Mouse (Mus musculus): ENCODE data around the gene Rec114.
A peak's percentile ranks its signal among the peaks of the same experiment; 100 is the strongest.

- TF ChIP-seq CTCF (IDR thresholded peaks at IDR 0.05 in 2 of 3, conservative IDR thresholded peaks at IDR 0.05 in 1 of 3; ENCODE audit: control insufficient read depth in 1 of 3, insufficient read depth in 1 of 3, low read depth in 2 of 3, low read length in 3 of 3, poor library complexity in 1 of 3, severe bottlenecking in 1 of 3) (peak in 2 of 3 experiments; percentile 8 to 14; a peak in 1 of 6 replicates), POLR2AphosphoS5 (IDR thresholded peaks at IDR 0.05; ENCODE audit: borderline replicate concordance, low read depth, low read length) (no peak), TBP (IDR thresholded peaks at IDR 0.05; ENCODE audit: low read depth, low read length) (no peak), POLR2A (IDR thresholded peaks at IDR 0.05; ENCODE audit: control insufficient read depth in 1 of 2, insufficient read depth in 1 of 2, low read depth in 1 of 2, low read length in 2 of 2, poor library complexity in 1 of 2) (no peak), MAX (IDR thresholded peaks at IDR 0.05; ENCODE audit: low read length) (no peak), CHD1 (IDR thresholded peaks at IDR 0.05; ENCODE audit: low read depth, low read length) (no peak), TCF12 (IDR thresholded peaks at IDR 0.05; ENCODE audit: low read depth, low read length) (no peak), CHD2 (IDR thresholded peaks at IDR 0.05; ENCODE audit: low read length) (no peak)
Measured at GRCm38 (mm10) chr9:58659331-58659730, 84.4 kb downstream of the Rec114 start.

Data from MEL (cell line).